Mouse (Mus musculus) heart, embryonic 12.5 days (tissue): ENCODE measurements around the gene Gm49380. TPM values are rescaled to one million over a fixed set of nuclear protein-coding genes. Genes with fewer than 3 reads are reported as not detected.
A peak's percentile ranks its signal among the peaks of the same experiment; 100 is the strongest.

Experiments
- ATAC-seq: fragments of 200-750 bp; cut with Nextera tagmentation; 2 replicates; pipeline ENCODE4 v1.8.0; 2017; ENCODE audit warnings: moderate TSS enrichment, moderate library complexity; ENCODE audit not compliant: insufficient number of reproducible peaks, low FRiP score
- H3K27ac ChIP-seq: fragments of 300-500 bp; sonication (generic); 2 replicates; pipeline ENCODE4 v1.5.1; 2016; ENCODE audit warnings: mild to moderate bottlenecking, moderate library complexity; ENCODE audit not compliant: poor library complexity, severe bottlenecking
- H3K27me3 ChIP-seq: fragments of 300-500 bp; sonication (generic); replicated peaks from 2 replicates; pipeline ENCODE4 v1.6.1; 2016; ENCODE audit warnings: mild to moderate bottlenecking, moderate library complexity
- H3K36me3 ChIP-seq: fragments of 300-500 bp; sonication (generic); 2 replicates; pipeline ENCODE4 v1.6.1; 2016; ENCODE audit warnings: mild to moderate bottlenecking, moderate library complexity
- H3K4me1 ChIP-seq: fragments of 300-500 bp; sonication (generic); replicated peaks from 2 replicates; pipeline ENCODE4 v1.6.1; 2016; ENCODE audit warnings: mild to moderate bottlenecking
- H3K4me2 ChIP-seq: fragments of 300-500 bp; sonication (generic); 2 replicates; pipeline ENCODE4 v1.6.1; 2016; ENCODE audit warnings: mild to moderate bottlenecking, moderate library complexity
- H3K4me3 ChIP-seq: fragments of 300-500 bp; sonication (generic); 2 replicates; pipeline ENCODE4 v1.5.1; 2016; ENCODE audit warnings: mild to moderate bottlenecking
- H3K9ac ChIP-seq: fragments of 300-500 bp; sonication (generic); 2 replicates; pipeline ENCODE4 v1.6.1; 2016; ENCODE audit warnings: mild to moderate bottlenecking, moderate library complexity
- H3K9me3 ChIP-seq: fragments of 300-500 bp; sonication (generic); replicated peaks from 2 replicates; pipeline ENCODE4 v1.6.1; 2016; ENCODE audit warnings: mild to moderate bottlenecking, moderate library complexity
- WGBS: fragments of 180-500 bp; shearing (Covaris S2); methylation state at CpG from one replicate; pipeline ENCODE4 v1.1.7; 2016; 5-methylcytosine and 5-hydroxymethylcytosine counted together
- polyA plus RNA-seq: library from polyadenylated mRNA; unstranded; fragments of >200 nt; fragmentation: Nextera tagmentation; extraction: Ambion mirVana; gene quantifications from 2 replicates; pipeline ENCODE4 v1.2.1, GENCODE M21; 2016

The Gm49380 gene
- polyA plus RNA-seq, 1 experiment from 2014 or later: 0.20 TPM

- peak overlapping the region; percentile 47 for H3K9ac ChIP-seq
- H3K4me1 ChIP-seq: peaks cover 64% of the 10 kb centered on the region
- peak overlapping the region; percentile 73 for H3K4me3 ChIP-seq
- peak; percentile 60 for ATAC-seq
- H3K27me3 ChIP-seq: peaks cover 11% of the 10 kb centered on the region; the same call in 1 of the 2 replicates
- H3K4me2 ChIP-seq: peak overlapping the region; percentile 96
- H3K36me3 ChIP-seq: peaks cover 34% of the 10 kb centered on the region
- H3K27ac ChIP-seq: peak overlapping the region; percentile 88
- 6% methylated on average over 15 of the region's 15 CpGs for WGBS
- no peaks in the 10 kb centered on the region for H3K9me3 ChIP-seq
Observed at GRCm38 (mm10) chr9:44087761-44088455, 25.4 kb downstream of the Gm49380 start.

GRCm38 (mm10) chr9:44086960-44087359, 26.3 kb downstream of the Gm49380 start:
- Histone ChIP-seq H3K4me3 (peak overlapping the region; percentile 73), H3K36me3 (peaks cover 24% of the 10 kb centered on the region), H3K27ac (peak overlapping the region; percentile 88), H3K9me3 (no peaks in the 10 kb centered on the region), H3K4me2 (peak overlapping the region; percentile 96), H3K4me1 (peaks cover 73% of the 10 kb centered on the region), H3K27me3 (peaks cover 11% of the 10 kb centered on the region; the same call in 1 of the 2 replicates), H3K9ac (0 out of 2 replicates have a peak overlapping the region, but pooled peaks have one; percentile 47)
- WGBS: 35% methylated on average over 10 of the region's 10 CpGs
- ATAC-seq: no peak

GRCm38 (mm10) chr9:44085741-44086665, 27.3 kb downstream of the Gm49380 start:
- ATAC-seq: no peak
- Histone ChIP-seq H3K27ac (peak overlapping the region; percentile 88), H3K36me3 (peaks cover 15% of the 10 kb centered on the region), H3K4me2 (peak overlapping the region; percentile 96), H3K4me3 (peak overlapping the region; percentile 73), H3K27me3 (peaks cover 11% of the 10 kb centered on the region; the same call in 1 of the 2 replicates), H3K4me1 (peaks cover 80% of the 10 kb centered on the region), H3K9ac (peak overlapping the region; percentile 93), H3K9me3 (no peaks in the 10 kb centered on the region)
- WGBS: 54% methylated on average over 15 of the region's 15 CpGs

DNA sequence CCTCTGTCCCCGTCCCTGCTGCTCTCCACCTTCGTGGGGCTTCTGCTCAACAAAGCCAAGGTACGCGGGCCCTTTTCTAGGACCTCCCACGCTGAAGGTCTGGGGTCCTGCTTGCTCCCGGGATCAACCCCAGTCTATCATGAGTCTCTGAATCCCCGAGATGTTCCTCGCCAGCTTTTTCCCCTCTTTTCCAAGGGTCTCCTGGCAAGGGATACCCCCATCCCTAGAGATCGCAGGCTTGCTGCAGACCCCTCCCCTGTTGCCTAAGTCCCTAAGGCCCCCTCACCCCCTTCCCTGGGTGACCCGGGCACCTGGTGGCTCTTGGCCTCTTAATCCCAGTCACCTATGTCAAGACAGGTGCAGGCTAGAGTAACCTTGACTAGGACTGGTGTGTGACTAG, 28.0 kb downstream of the Gm49380 start:
- H3K4me2 ChIP-seq: peak overlapping the region; percentile 96
- 4% methylated on average over 10 of the region's 10 CpGs for WGBS
- no peaks in the 10 kb centered on the region for H3K9me3 ChIP-seq
- H3K36me3 ChIP-seq: peaks cover 8% of the 10 kb centered on the region
- peak overlapping the region; percentile 73 for H3K4me3 ChIP-seq
- peaks cover 11% of the 10 kb centered on the region; the same call in 1 of the 2 replicates for H3K27me3 ChIP-seq
- H3K4me1 ChIP-seq: peaks cover 87% of the 10 kb centered on the region
- H3K27ac ChIP-seq: peak overlapping the region; percentile 88
- no peak for ATAC-seq
- H3K9ac ChIP-seq: peak overlapping the region; percentile 93

DNA sequence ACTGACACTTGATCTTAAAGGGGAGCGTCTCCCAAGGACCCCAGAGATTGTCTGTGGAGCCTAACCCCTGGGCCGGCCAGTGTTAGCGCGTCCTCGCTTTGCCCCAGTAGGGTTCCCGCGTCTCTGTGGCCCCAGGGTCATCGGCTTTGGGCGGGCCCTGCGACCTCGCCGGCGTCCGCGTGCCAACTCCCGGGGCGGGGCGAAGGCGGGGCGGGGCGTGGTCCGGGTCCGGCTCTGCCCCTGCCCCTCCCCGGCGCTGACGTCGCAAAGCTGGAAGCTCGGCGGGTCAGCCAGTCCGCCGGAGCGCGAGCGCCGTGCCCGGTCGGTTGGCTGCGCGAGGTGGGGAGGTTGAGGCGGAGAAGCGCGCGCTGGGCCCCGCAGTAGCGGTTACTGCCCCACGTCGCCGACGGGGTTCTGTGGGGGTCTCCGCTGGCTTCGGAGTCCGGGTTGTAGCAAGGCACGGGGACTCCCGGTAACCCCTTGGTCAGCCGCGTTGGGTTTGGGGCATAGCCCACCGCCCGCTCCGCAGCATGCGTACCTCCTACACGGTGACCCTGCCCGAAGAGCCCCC, 28.6 kb downstream of the Gm49380 start:
- Histone ChIP-seq H3K9ac (peak overlapping the region; percentile 93), H3K27me3 (peaks cover 11% of the 10 kb centered on the region; the same call in 1 of the 2 replicates), H3K36me3 (peaks cover 2% of the 10 kb centered on the region), H3K4me2 (peak overlapping the region; percentile 96), H3K4me1 (peaks cover 87% of the 10 kb centered on the region), H3K9me3 (no peaks in the 10 kb centered on the region), H3K27ac (peak overlapping the region; percentile 88), H3K4me3 (peak overlapping the region; percentile 73)
- peak; percentile 80 for ATAC-seq
- under 1% methylated on average over 62 of the region's 62 CpGs for WGBS

DNA sequence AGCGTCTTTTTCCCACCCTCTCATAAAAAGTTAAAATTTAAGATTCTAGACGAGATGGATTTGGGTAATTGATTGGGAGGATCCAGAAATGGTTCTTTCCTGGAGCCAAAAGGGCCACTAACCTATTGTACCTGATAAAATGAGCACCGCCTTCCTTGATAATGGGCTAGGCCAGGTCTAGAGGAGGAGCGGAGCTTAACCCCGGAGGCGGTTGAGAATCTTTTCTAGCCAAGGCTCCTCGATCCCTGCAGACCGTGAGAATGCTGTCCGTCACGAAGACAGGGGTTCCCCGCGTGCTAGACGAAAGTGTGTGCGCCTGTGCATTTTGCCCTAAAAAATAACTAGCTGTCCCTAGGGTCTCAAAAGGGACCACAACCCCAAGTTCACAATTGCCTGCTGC, 29.1 kb downstream of the Gm49380 start:
- Histone ChIP-seq H3K27ac (peak overlapping the region; percentile 88), H3K9ac (peak overlapping the region; percentile 93)
- 3% methylated on average over 14 of the region's 14 CpGs for WGBS

GRCm38 (mm10) chr9:44083392-44084121, 29.7 kb downstream of the Gm49380 start:
- no peaks in the 10 kb centered on the region for H3K9me3 ChIP-seq
- peak overlapping the region; percentile 93 for H3K9ac ChIP-seq
- no peaks in the 10 kb centered on the region for H3K36me3 ChIP-seq
- H3K4me2 ChIP-seq: peak overlapping the region; percentile 96
- H3K27ac ChIP-seq: peak overlapping the region; percentile 88
- no peak for ATAC-seq
- 6% methylated on average over 23 of the region's 23 CpGs for WGBS
- H3K4me1 ChIP-seq: peaks cover 87% of the 10 kb centered on the region
- peak overlapping the region; percentile 73 for H3K4me3 ChIP-seq
- H3K27me3 ChIP-seq: peaks cover 11% of the 10 kb centered on the region; the same call in 1 of the 2 replicates

More for the DNA sequence above, 29.1 kb downstream of the Gm49380 start:
- Histone ChIP-seq H3K4me2 (peak overlapping the region; percentile 96), H3K27me3 (peaks cover 11% of the 10 kb centered on the region; the same call in 1 of the 2 replicates), H3K4me1 (peaks cover 87% of the 10 kb centered on the region), H3K36me3 (no peaks in the 10 kb centered on the region), H3K4me3 (peak overlapping the region; percentile 73), H3K9me3 (no peaks in the 10 kb centered on the region)
- ATAC-seq: no peak

DNA sequence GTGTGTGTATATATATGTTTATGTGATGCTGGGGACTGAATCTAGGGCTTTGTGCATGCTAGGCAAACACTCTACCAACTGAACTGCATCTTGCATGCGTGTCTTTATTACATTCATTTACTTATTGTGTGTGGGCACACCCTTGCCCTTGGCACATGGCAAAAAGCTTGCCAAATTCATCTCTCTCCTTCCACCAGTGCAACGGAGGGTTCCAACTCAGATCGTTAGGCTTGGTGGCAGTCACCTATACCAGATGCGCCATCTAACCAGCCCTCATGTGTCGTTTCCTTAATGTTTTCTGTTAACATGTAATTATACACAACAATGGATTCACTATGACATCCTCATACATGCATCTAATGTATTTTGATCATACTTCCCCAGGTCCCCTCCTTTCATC, 31.0 kb downstream of the Gm49380 start:
- H3K27ac ChIP-seq: no peak overlapping the region
- no peak for ATAC-seq
- H3K4me1 ChIP-seq: peaks cover 88% of the 10 kb centered on the region
- H3K36me3 ChIP-seq: no peaks in the 10 kb centered on the region
- H3K27me3 ChIP-seq: peaks cover 11% of the 10 kb centered on the region; the same call in 1 of the 2 replicates
- no peak overlapping the region for H3K4me2 ChIP-seq
- H3K4me3 ChIP-seq: no peak overlapping the region
- H3K9me3 ChIP-seq: no peaks in the 10 kb centered on the region
- WGBS: 83% methylated on average over 5 of the region's 5 CpGs
- no peak overlapping the region for H3K9ac ChIP-seq

- Histone ChIP-seq H3K4me2 (no peak overlapping the region), H3K27me3 (peaks cover 10% of the 10 kb centered on the region; the same call in 1 of the 2 replicates), H3K36me3 (no peaks in the 10 kb centered on the region), H3K4me3 (no peak overlapping the region), H3K9me3 (no peaks in the 10 kb centered on the region), H3K9ac (no peak overlapping the region), H3K27ac (no peak overlapping the region), H3K4me1 (peaks cover 89% of the 10 kb centered on the region)
- ATAC-seq: no peak
- WGBS: 76% methylated on average over 5 of the region's 5 CpGs
Observed at GRCm38 (mm10) chr9:44081581-44081980, 31.7 kb downstream of the Gm49380 start.

DNA sequence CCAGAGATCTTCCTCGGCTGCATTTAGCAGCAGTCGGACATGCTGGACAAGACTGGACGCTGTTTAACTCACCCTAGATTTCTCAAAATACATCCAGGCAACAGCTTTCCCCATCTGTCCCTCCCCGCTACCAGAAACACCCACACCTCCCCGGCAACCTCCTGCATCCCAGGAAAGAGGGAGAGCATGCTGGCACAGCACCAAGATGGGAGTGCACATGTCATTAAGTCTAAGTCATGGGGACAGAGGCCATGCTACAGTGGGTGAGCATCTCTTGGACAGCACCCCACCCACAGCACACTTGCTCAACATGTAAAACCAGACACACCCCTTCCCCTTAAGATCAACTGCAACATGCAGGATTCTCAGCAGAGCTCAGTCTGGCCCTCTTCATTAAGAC, 32.3 kb downstream of the Gm49380 start:
- WGBS: 56% methylated on average over 5 of the region's 5 CpGs
- ATAC-seq: no peak
- H3K27ac ChIP-seq: 0 out of 2 replicates have a peak overlapping the region, but pooled peaks have one; percentile 21
- no peak overlapping the region for H3K9ac ChIP-seq
- H3K4me2 ChIP-seq: no peak overlapping the region
- no peak overlapping the region for H3K4me3 ChIP-seq
- no peaks in the 10 kb centered on the region for H3K9me3 ChIP-seq
- H3K4me1 ChIP-seq: peaks cover 89% of the 10 kb centered on the region
- 0 out of 2 replicates have a peak, but pooled peaks cover 4% of the 10 kb centered on the region for H3K27me3 ChIP-seq
- H3K36me3 ChIP-seq: peaks cover 5% of the 10 kb centered on the region
